Mouse (Mus musculus) hindbrain, embryonic 14.5 days (tissue): Measurements from ENCODE around the gene Lins1. TPM values are rescaled to one million over a fixed set of nuclear protein-coding genes. Genes with fewer than 3 reads are reported as not detected.

Experiments
- ATAC-seq: fragments of 200-750 bp; cut with Nextera tagmentation; 2 replicates; pipeline ENCODE4 v1.8.0; 2017; ENCODE audit warnings: moderate number of reproducible peaks, mild to moderate bottlenecking, moderate TSS enrichment, moderate library complexity; ENCODE audit not compliant: low FRiP score
- DNase-seq: peaks from one replicate; pipeline ENCODE4 v3.0.0-alpha.2; 2015; ENCODE audit warnings: low spot score
- H3K27ac ChIP-seq: fragments of 300-500 bp; sonication (generic); 2 replicates; pipeline ENCODE4 v1.5.1; 2014; ENCODE audit warnings: mild to moderate bottlenecking, moderate library complexity
- H3K27me3 ChIP-seq: fragments of 300-500 bp; sonication (generic); 2 replicates; pipeline ENCODE4 v1.6.1; 2014; ENCODE audit warnings: mild to moderate bottlenecking, low read length, mixed read lengths; ENCODE audit not compliant: control insufficient read depth, insufficient read depth
- H3K36me3 ChIP-seq: fragments of 300-500 bp; sonication (generic); replicated peaks from 2 replicates; pipeline ENCODE4 v1.6.1; 2014; ENCODE audit not compliant: control insufficient read depth, insufficient read depth
- H3K4me1 ChIP-seq: fragments of 300-500 bp; sonication (generic); replicated peaks from 2 replicates; pipeline ENCODE4 v1.6.1; 2014; ENCODE audit warnings: antibody characterized with exemption, low read length, mixed read lengths; ENCODE audit not compliant: control insufficient read depth, insufficient read depth
- H3K4me2 ChIP-seq: fragments of 300-500 bp; sonication (generic); replicated peaks from 2 replicates; pipeline ENCODE4 v1.6.1; 2014; ENCODE audit warnings: mild to moderate bottlenecking, moderate library complexity
- H3K4me3 ChIP-seq: fragments of 300-500 bp; sonication (generic); replicated peaks from 2 replicates; pipeline ENCODE4 v1.5.1; 2014; ENCODE audit warnings: mild to moderate bottlenecking, low read length
- H3K9ac ChIP-seq: fragments of 300-500 bp; sonication (generic); 2 replicates; pipeline ENCODE4 v1.6.1; 2014
- H3K9me3 ChIP-seq: fragments of 300-500 bp; sonication (generic); 2 replicates; pipeline ENCODE4 v1.6.1; 2016; ENCODE audit warnings: low read length; ENCODE audit not compliant: control insufficient read depth
- WGBS: fragments of 180-500 bp; shearing (Covaris S2); extraction: QIAGEN DNeasy Blood & Tissue Kit; methylation state at CpG from one replicate; pipeline ENCODE4 v1.1.7; 2014; 5-methylcytosine and 5-hydroxymethylcytosine counted together
- polyA plus RNA-seq: library from polyadenylated mRNA; unstranded; fragments of >200 nt; fragmentation: Nextera tagmentation; extraction: Ambion mirVana; gene quantifications from 2 replicates; pipeline ENCODE4 v1.2.1, GENCODE M21; 2014

Lins1 gene
- polyA plus RNA-seq, 1 experiment from 2014 or later, result 18.0 TPM

DNA sequence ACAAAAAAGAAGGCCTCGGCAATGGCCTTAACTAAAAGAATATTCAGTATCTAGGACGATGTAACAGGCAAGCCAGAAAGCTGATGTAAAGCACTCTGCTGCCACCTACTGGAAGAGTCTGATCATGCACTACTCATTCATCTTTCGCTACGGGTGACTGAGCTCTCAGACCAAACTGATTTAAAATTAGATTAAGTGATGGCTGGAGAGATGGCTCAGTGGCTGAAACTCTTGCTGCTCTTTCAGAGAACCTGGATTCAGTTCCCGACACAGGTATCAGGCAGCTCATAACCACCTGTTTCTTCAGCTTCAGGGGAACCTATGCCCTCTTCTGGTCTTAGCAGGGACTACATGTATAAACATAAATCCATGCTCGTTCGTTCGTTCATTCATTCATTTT, 28.1 kb upstream of the Lins1 start:
- H3K27ac ChIP-seq, result no peak overlapping the region
- H3K4me3 ChIP-seq, result no peak overlapping the region
- peaks cover 33% of the 10 kb centered on the region; the same call in 1 of the 2 replicates for H3K36me3 ChIP-seq
- 21% methylated on average over 8 of the region's 8 CpGs for WGBS
- H3K27me3 ChIP-seq, result no peaks in the 10 kb centered on the region
- DNase-seq (peak; percentile 92), ATAC-seq (peak; percentile 55; the same call in 1 of the 2 replicates)
- no peak overlapping the region for H3K9ac ChIP-seq
- H3K9me3 ChIP-seq, result no peaks in the 10 kb centered on the region
- H3K4me1 ChIP-seq, result no peaks in the 10 kb centered on the region
- peak overlapping the region; percentile 31; the same call in 1 of the 2 replicates for H3K4me2 ChIP-seq

- H3K4me3 ChIP-seq, result no peak overlapping the region
- no peak overlapping the region for H3K4me2 ChIP-seq
- DNase-seq (no peak), ATAC-seq (no peak)
- 90% methylated on average over 3 of the region's 3 CpGs for WGBS
- peaks cover 10% of the 10 kb centered on the region; the same call in 1 of the 2 replicates for H3K9me3 ChIP-seq
- peaks cover 27% of the 10 kb centered on the region; the same call in 1 of the 2 replicates for H3K36me3 ChIP-seq
- no peaks in the 10 kb centered on the region for H3K4me1 ChIP-seq
- no peak overlapping the region for H3K27ac ChIP-seq
- no peaks in the 10 kb centered on the region for H3K27me3 ChIP-seq
- no peak overlapping the region for H3K9ac ChIP-seq
Measured at GRCm38 (mm10) chr7:66663548-66663947, 26.1 kb upstream of the Lins1 start.

DNA sequence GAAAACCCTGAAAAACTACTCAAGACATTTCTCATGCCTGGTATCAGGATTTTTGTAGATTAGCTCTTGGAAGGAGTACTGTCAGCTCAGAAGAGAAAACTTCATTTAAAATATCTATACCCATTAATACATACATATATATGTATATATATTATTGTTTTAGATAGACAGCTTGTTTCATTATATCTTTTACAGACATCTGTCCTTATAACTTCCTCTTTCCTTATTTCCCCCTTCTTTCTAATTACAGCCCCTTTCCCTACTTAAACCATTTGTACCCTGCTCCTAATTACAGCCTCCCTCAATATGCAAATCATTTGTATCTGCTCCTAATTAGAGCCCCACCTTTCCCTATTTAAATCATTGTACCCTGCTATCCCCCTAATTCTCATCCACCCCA, 22.6 kb upstream of the Lins1 start:
- Histone ChIP-seq H3K27ac (no peak overlapping the region), H3K4me1 (no peaks in the 10 kb centered on the region), H3K27me3 (no peaks in the 10 kb centered on the region), H3K9ac (no peak overlapping the region), H3K4me2 (no peak overlapping the region), H3K9me3 (peaks cover 20% of the 10 kb centered on the region; the same call in 1 of the 2 replicates), H3K36me3 (peaks cover 26% of the 10 kb centered on the region), H3K4me3 (no peak overlapping the region)
- ATAC-seq (no peak), DNase-seq (no peak)

- no peak for DNase-seq
- no peak for ATAC-seq
- H3K27me3 ChIP-seq, result no peaks in the 10 kb centered on the region
- H3K4me1 ChIP-seq, result no peaks in the 10 kb centered on the region
- no peaks in the 10 kb centered on the region for H3K9me3 ChIP-seq
- no peak overlapping the region for H3K4me3 ChIP-seq
- no peak overlapping the region for H3K9ac ChIP-seq
- 90% methylated on average over 2 of the region's 2 CpGs for WGBS
- H3K27ac ChIP-seq, result no peak overlapping the region
- no peak overlapping the region for H3K4me2 ChIP-seq
- H3K36me3 ChIP-seq, result peaks cover 99% of the 10 kb centered on the region
Measured at GRCm38 (mm10) chr7:66675800-66676199, 13.9 kb upstream of the Lins1 start.

- 93% methylated on average over 5 of the region's 5 CpGs for WGBS
- Histone ChIP-seq H3K4me1 (no peaks in the 10 kb centered on the region), H3K36me3 (peaks cover 81% of the 10 kb centered on the region), H3K27me3 (no peaks in the 10 kb centered on the region), H3K27ac (no peak overlapping the region), H3K9me3 (no peaks in the 10 kb centered on the region), H3K4me2 (no peak overlapping the region), H3K9ac (no peak overlapping the region), H3K4me3 (no peak overlapping the region)
- no peak for DNase-seq
- ATAC-seq, result no peak
Measured at GRCm38 (mm10) chr7:66682119-66682863, 7.4 kb upstream of the Lins1 start.

GRCm38 (mm10) chr7:66688721-66689120, 968 bp upstream of the Lins1 start:
- WGBS, result under 1% methylated on average over 5 of the region's 5 CpGs
- no peaks in the 10 kb centered on the region for H3K27me3 ChIP-seq
- H3K27ac ChIP-seq, result 0 out of 2 replicates have a peak overlapping the region, but pooled peaks have one; percentile 29
- peak overlapping the region; percentile 96 for H3K4me2 ChIP-seq
- H3K9me3 ChIP-seq, result no peaks in the 10 kb centered on the region
- peaks cover 13% of the 10 kb centered on the region for H3K4me1 ChIP-seq
- H3K9ac ChIP-seq, result peak overlapping the region; percentile 78
- DNase-seq (no peak), ATAC-seq (no peak)
- peak overlapping the region; percentile 73 for H3K4me3 ChIP-seq
- peaks cover 24% of the 10 kb centered on the region for H3K36me3 ChIP-seq

GRCm38 (mm10) chr7:66689294-66689619, 432 bp upstream of the Lins1 start, which contains the start of gene Asb7:
TSS of gene Asb7 (minus strand) at chr7:66689596.
- DNase-seq (no peak), ATAC-seq (no peak)
- H3K27ac ChIP-seq, result peak within 1 kb of the TSS; percentile 89
- under 1% methylated on average over 12 of the region's 18 CpGs for WGBS
- no peaks in the 10 kb centered on the region for H3K9me3 ChIP-seq
- peak within 1 kb of the TSS; percentile 78 for H3K9ac ChIP-seq
- peak within 1 kb of the TSS; percentile 73 for H3K4me3 ChIP-seq
- peaks cover 18% of the 10 kb centered on the region for H3K36me3 ChIP-seq
- no peaks in the 10 kb centered on the region for H3K27me3 ChIP-seq
- peaks cover 13% of the 10 kb centered on the region for H3K4me1 ChIP-seq
- H3K4me2 ChIP-seq, result peak within 1 kb of the TSS; percentile 96

GRCm38 (mm10) chr7:66694467-66694866, 4.8 kb downstream of the Lins1 start:
- no peaks in the 10 kb centered on the region for H3K9me3 ChIP-seq
- peaks cover 23% of the 10 kb centered on the region for H3K36me3 ChIP-seq
- H3K27me3 ChIP-seq, result no peaks in the 10 kb centered on the region
- no peak for DNase-seq
- WGBS, result 76% methylated on average over 7 of the region's 7 CpGs
- H3K4me2 ChIP-seq, result no peak overlapping the region
- H3K9ac ChIP-seq, result no peak overlapping the region
- H3K4me1 ChIP-seq, result no peaks in the 10 kb centered on the region
- no peak overlapping the region for H3K27ac ChIP-seq
- no peak overlapping the region for H3K4me3 ChIP-seq
- ATAC-seq, result no peak

- Histone ChIP-seq H3K9ac (no peak overlapping the region), H3K36me3 (peaks cover 25% of the 10 kb centered on the region), H3K27ac (no peak overlapping the region), H3K4me3 (no peak overlapping the region), H3K4me1 (no peaks in the 10 kb centered on the region), H3K9me3 (no peaks in the 10 kb centered on the region), H3K27me3 (no peaks in the 10 kb centered on the region), H3K4me2 (no peak overlapping the region)
- ATAC-seq (no peak), DNase-seq (no peak)
- 95% methylated on average over 7 of the region's 7 CpGs for WGBS
Measured at GRCm38 (mm10) chr7:66702721-66703120, 13.0 kb downstream of the Lins1 start.
